Mouse (Mus musculus) cerebellum, adult 2 months (tissue): ENCODE results near the gene Dand5.

Experiments
- CTCF ChIP-seq: fragments of 200-500 bp; IDR thresholded peaks from 2 replicates; pipeline ENCODE4 v1.5.1; 2011; ENCODE audit warnings: low read depth, mild to moderate bottlenecking, control low read depth, low read length, moderate library complexity, borderline replicate concordance; ENCODE audit not compliant: insufficient read depth
- POLR2A ChIP-seq: fragments of 200-500 bp; IDR thresholded peaks from 2 replicates; pipeline ENCODE4 v1.6.1; 2011; ENCODE audit warnings: low read length, control low read depth, borderline replicate concordance; ENCODE audit not compliant: insufficient read depth

- no peak for TF ChIP-seq CTCF
- no peak for TF ChIP-seq POLR2A
Observed at GRCm38 (mm10) chr8:84797971-84798370, 24.7 kb downstream of the Dand5 start.
